Mouse (Mus musculus) C2C12 (cell line): ENCODE results near the gene Calb2.

Source experiments
- CEBPB ChIP-seq: IDR thresholded peaks from one replicate; pipeline ENCODE4 v1.6.1; 2011; ENCODE audit warnings: low read depth, mild to moderate bottlenecking, control low read depth, moderate library complexity
- CTCF ChIP-seq: IDR thresholded peaks from one replicate; pipeline ENCODE4 v1.5.1; 2011; ENCODE audit not compliant: control insufficient read depth, insufficient read depth, insufficient read length
- FOSL1 ChIP-seq: IDR thresholded peaks from one replicate; pipeline ENCODE4 v1.8.0; 2011; ENCODE audit warnings: mild to moderate bottlenecking, low read length; ENCODE audit not compliant: poor library complexity, insufficient read depth, severe bottlenecking
- MAX ChIP-seq: IDR thresholded peaks from one replicate; pipeline ENCODE4 v1.6.1; 2011; ENCODE audit warnings: mild to moderate bottlenecking, control low read depth
- MYOD1 ChIP-seq: IDR thresholded peaks from one replicate; pipeline ENCODE4 v1.6.1; 2011; ENCODE audit warnings: low read depth; ENCODE audit not compliant: control insufficient read depth, insufficient read length
- USF1 ChIP-seq: IDR thresholded peaks from one replicate; pipeline ENCODE4 v1.6.1; 2011; ENCODE audit warnings: low read depth, mild to moderate bottlenecking, control low read depth, moderate library complexity

DNA sequence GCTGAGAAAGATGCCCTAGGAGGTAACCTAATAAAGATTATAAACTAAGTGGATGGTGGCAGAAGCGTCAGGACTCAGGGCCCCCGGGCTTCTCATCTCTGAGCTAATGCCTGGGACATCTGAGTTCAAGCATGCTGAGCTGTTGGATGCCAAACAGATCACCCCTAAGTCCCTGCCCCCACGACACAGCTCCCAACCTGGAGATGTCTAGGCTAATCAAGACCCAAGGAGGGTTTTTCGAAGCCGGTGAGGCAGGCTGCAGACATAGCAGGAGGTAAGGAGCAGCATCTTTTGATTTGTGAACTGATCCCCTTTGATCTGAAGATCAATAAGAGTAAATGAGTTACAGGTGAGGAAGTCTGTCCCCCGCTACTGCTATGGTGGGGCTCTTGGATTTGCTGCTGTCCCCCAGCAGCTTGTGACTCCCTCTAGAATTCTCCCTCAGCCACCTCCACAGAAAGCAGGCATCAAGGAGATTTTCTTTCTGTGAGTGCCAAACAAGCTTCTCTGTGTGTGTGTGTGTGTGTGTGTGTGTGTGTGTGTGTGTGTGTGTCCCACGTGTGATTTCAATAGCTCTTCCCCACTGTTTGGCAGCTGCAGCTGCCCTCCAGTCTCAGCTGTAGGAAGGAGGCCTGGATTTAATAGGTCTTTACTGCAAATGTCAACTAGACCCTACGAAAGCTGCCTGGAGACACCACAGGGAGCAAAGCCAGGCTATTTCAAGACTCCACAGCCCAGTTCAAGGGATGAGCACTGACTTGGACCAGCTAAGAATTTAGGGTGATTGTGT, 21.1 kb upstream of the Calb2 start:
- TF ChIP-seq CTCF = no peak
- TF ChIP-seq USF1 = no peak
- no peak for TF ChIP-seq FOSL1
- TF ChIP-seq MAX = no peak
- TF ChIP-seq MYOD1 = no peak
- no peak for TF ChIP-seq CEBPB
